Mouse (Mus musculus) olfactory bulb, adult 2 months (tissue): ENCODE data around the gene Ell2.

Experiments used
- CTCF ChIP-seq: fragments of 200-500 bp; IDR thresholded peaks from 2 replicates; pipeline ENCODE4 v1.5.1; 2012; ENCODE audit warnings: low read depth, mild to moderate bottlenecking, low read length, moderate library complexity; ENCODE audit not compliant: insufficient read depth
- POLR2A ChIP-seq: fragments of 200-500 bp; IDR thresholded peaks from 2 replicates; pipeline ENCODE4 v1.6.1; 2012; ENCODE audit warnings: mild to moderate bottlenecking, low read depth, low read length, moderate library complexity; ENCODE audit not compliant: insufficient read depth

DNA sequence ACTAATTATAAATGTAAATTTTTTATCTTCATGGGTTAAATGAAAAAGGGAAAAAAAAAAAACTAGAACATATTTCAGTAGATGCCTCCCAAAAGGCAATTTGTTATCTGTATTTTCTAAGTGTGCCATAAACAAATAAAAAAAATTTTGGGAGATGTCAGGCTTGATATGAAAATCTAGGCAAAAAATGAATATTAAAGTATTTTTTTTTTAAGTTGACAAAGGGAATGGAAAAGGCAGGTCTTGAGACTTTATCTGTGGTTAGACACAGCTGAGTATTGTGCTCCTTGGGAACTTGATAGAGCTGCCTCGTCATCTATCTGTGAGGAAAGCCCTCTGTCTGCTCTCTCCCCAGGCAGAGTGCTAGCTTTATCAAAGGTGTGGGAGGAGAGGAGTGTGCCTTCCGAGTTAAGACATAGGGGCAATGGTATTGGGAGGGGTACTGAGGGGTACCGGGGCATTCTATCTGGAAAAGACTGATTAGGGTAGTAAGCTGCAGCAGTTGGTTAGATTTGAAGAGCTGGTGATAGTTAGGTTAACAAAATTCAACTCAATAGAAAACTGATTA lies 27.1 kb downstream of the Ell2 start:
- TF ChIP-seq CTCF, result no peak
- TF ChIP-seq POLR2A, result no peak
